Mouse (Mus musculus): Measurements from ENCODE around the gene Meioc.

The Meioc gene

GRCm38 (mm10) chr11:102663416-102663815, at the start of gene Meioc:
Gene Meioc, plus strand, starts transcription at chr11:102663716.
- no peak for DNase-seq (ENCODE audit: low spot score)

GRCm38 (mm10) chr11:102619449-102619848, 44.1 kb upstream of the Meioc start:
- DNase-seq (ENCODE audit: low spot score): no peak

GRCm38 (mm10) chr11:102623876-102624789, 39.4 kb upstream of the Meioc start:
- peak; percentile 46 for DNase-seq (ENCODE audit: low spot score)

GRCm38 (mm10) chr11:102624888-102625407, 38.6 kb upstream of the Meioc start:
- DNase-seq (ENCODE audit: low spot score): no peak

GRCm38 (mm10) chr11:102627171-102627931, 36.2 kb upstream of the Meioc start:
- no peak for DNase-seq (ENCODE audit: low spot score)

GRCm38 (mm10) chr11:102628529-102628928, 35.0 kb upstream of the Meioc start:
- DNase-seq (ENCODE audit: low spot score): no peak

GRCm38 (mm10) chr11:102629375-102629774, 34.1 kb upstream of the Meioc start:
- DNase-seq (ENCODE audit: low spot score): no peak

GRCm38 (mm10) chr11:102630731-102631130, 32.8 kb upstream of the Meioc start:
- DNase-seq (ENCODE audit: low spot score): no peak

GRCm38 (mm10) chr11:102631203-102631602, 32.3 kb upstream of the Meioc start:
- DNase-seq (ENCODE audit: low spot score): no peak

GRCm38 (mm10) chr11:102632725-102633124, 30.8 kb upstream of the Meioc start:
- DNase-seq (ENCODE audit: low spot score): no peak

- DNase-seq (ENCODE audit: low spot score): no peak
Observed at GRCm38 (mm10) chr11:102633379-102633778, 30.1 kb upstream of the Meioc start.

GRCm38 (mm10) chr11:102636887-102637286, 26.6 kb upstream of the Meioc start:
- DNase-seq (ENCODE audit: low spot score): no peak

- DNase-seq (ENCODE audit: low spot score): peak; percentile 58
Observed at GRCm38 (mm10) chr11:102643891-102644382, 19.6 kb upstream of the Meioc start.

GRCm38 (mm10) chr11:102646226-102646625, 17.3 kb upstream of the Meioc start:
- DNase-seq (ENCODE audit: low spot score): no peak

GRCm38 (mm10) chr11:102647885-102648284, 15.6 kb upstream of the Meioc start:
- DNase-seq (ENCODE audit: low spot score): no peak

GRCm38 (mm10) chr11:102651381-102651780, 12.1 kb upstream of the Meioc start:
- peak; percentile 80 for DNase-seq (ENCODE audit: low spot score)

GRCm38 (mm10) chr11:102652844-102653243, 10.7 kb upstream of the Meioc start:
- DNase-seq (ENCODE audit: low spot score): no peak

GRCm38 (mm10) chr11:102655888-102656287, 7.6 kb upstream of the Meioc start:
- no peak for DNase-seq (ENCODE audit: low spot score)

- DNase-seq (ENCODE audit: low spot score): no peak
Observed at GRCm38 (mm10) chr11:102656326-102656926, 7.1 kb upstream of the Meioc start.

- no peak for DNase-seq (ENCODE audit: low spot score)
Observed at GRCm38 (mm10) chr11:102656931-102657330, 6.6 kb upstream of the Meioc start.

GRCm38 (mm10) chr11:102665151-102665550, 1.6 kb downstream of the Meioc start:
- DNase-seq (ENCODE audit: low spot score): no peak
